Mouse (Mus musculus) megakaryocyte, embryonic 14.5 days (primary cell): ENCODE measurements at regions not wholly inside any gene's neighbourhood (a gene's known extent, or its start where the extent isn't known, plus 50 kb on each side); places are given as distances from the start of the nearest gene placed in this dataset.

Source experiments
- H3K27me3 ChIP-seq: replicated peaks from 2 replicates; pipeline ENCODE3; 2012; ENCODE audit warnings: inconsistent platforms
- H3K36me3 ChIP-seq: replicated peaks from 2 replicates; pipeline ENCODE3; 2012; ENCODE audit warnings: low read length, inconsistent platforms, mixed read lengths
- H3K4me1 ChIP-seq: 2 replicates; pipeline ENCODE4 v1.6.1; 2012; ENCODE audit warnings: inconsistent platforms
- H3K4me3 ChIP-seq: replicated peaks from 2 replicates; pipeline ENCODE3; 2012; ENCODE audit warnings: moderate library complexity, mild to moderate bottlenecking, inconsistent platforms
- H3K9me3 ChIP-seq: 2 replicates; pipeline ENCODE4 v1.6.1; 2012; ENCODE audit warnings: inconsistent platforms
- FLI1 ChIP-seq: IDR thresholded peaks from 2 replicates; pipeline ENCODE4 v1.6.1; 2012; ENCODE audit warnings: low read length, inconsistent platforms, mixed read lengths
- GATA1 ChIP-seq: IDR thresholded peaks from 3 replicates; pipeline ENCODE4 v1.6.1; 2012; ENCODE audit warnings: mixed read lengths, low read length, inconsistent platforms, borderline replicate concordance

DNA sequence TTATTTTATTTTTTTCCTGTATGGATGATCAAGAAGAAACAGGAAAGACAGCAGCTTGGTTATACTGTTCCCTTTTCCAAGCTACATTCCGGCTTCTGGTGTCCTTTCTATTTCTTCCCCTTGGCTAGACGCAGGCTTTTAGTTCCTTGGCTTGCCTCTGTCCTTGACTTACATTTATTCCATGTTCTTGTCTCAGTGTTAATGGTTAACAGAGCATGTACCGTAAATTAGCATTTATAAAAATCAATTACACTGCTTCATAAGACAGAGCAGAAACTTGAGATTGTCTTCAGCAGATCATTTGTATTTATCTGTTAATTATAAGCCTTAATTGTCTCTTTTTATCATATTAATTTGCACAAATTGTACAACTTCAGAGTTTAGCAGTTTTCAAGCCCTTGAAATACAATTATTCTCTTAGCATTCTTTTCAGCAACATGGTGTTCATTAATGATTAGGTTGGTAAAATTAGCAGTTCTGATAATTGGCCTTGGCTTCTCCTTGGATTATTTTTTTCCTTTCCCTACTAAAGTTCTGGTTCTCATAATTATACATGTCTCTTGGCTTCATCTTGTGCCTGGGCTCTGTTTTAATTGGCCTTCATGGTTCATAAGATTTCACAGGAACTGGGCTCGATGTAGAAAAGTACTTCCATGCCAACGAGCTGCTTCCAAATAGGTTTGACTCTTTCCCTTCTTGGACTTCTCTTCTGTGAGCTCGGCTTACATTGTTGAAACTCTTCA, 215.4 kb downstream of the Sptssa start:
- Histone ChIP-seq H3K4me1 (no peaks in the 10 kb centered on the region), H3K36me3 (no peaks in the 10 kb centered on the region), H3K27me3 (peaks cover 2% of the 10 kb centered on the region), H3K4me3 (no peak overlapping the region), H3K9me3 (no peaks in the 10 kb centered on the region)
- TF ChIP-seq GATA1 (no peak), FLI1 (no peak)

DNA sequence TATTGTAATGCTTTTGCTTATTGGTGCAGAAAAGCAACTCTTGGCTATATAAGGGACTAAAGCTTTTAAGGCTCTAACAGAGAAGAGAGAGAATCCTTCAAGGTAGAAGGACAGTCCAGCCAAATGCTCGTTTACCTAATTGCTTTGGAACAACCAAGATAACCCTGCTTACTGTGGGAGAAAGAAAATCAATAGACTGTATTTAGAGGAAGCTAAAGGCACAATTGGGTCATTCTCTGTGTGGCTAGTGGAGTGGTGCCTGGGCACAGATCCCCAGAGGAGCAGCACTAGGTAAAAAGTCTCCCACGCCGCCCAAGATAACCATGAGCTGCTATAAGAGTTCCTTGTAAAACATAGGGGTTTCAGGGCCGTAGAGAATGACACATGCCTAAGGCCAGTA, 217.6 kb downstream of the Sptssa start:
- H3K36me3 ChIP-seq = no peaks in the 10 kb centered on the region
- H3K4me3 ChIP-seq = no peak overlapping the region
- H3K9me3 ChIP-seq = no peaks in the 10 kb centered on the region
- no peak for TF ChIP-seq GATA1
- no peak for TF ChIP-seq FLI1
- peaks cover 2% of the 10 kb centered on the region for H3K27me3 ChIP-seq
- no peaks in the 10 kb centered on the region for H3K4me1 ChIP-seq

DNA sequence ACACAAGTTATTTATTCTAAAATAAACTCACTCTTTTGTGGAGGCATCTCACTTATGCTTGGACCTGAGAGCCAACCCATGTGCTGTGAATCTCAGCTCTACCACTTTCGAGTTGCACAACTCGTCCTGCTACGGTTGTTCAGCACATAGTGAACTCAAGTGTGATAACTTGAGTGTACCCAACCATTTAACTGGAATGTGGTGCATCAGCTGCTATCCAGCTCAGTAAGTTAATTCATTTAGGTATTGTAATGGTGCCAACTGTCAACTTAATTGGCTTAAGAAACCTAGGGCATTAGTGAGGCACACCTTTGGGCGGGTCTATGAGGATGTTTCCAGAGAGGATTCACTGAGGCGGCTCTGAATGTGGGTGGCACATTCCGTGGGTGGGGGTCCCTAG, 221.6 kb upstream of the Egln3 start:
- TF ChIP-seq GATA1 (no peak), FLI1 (no peak)
- H3K36me3 ChIP-seq = no peaks in the 10 kb centered on the region
- H3K4me3 ChIP-seq = no peak overlapping the region
- H3K9me3 ChIP-seq = peaks cover 10% of the 10 kb centered on the region
- no peaks in the 10 kb centered on the region for H3K27me3 ChIP-seq
- H3K4me1 ChIP-seq = no peaks in the 10 kb centered on the region

DNA sequence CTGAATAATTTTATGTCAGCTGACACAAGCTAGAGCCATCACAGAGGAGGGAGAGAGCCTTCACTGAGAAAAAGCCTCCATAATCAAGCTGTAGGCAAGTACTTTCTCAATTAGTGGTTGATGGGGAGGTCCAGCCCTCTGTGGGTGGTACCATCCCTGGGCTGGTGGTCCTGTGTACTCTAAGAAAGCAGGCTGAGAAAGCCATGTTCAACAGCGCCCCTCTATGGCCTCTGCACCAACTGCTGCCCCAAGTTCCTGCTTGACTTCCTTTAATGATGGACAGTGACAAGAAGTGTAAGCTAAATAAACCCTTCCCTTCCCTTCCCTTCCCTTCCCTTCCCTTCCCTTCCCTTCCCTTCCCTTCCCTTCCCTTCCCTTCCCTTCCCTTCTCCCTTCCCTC, 211.2 kb upstream of the Egln3 start:
- no peaks in the 10 kb centered on the region for H3K9me3 ChIP-seq
- H3K36me3 ChIP-seq = no peaks in the 10 kb centered on the region
- H3K27me3 ChIP-seq = no peaks in the 10 kb centered on the region
- no peak overlapping the region for H3K4me3 ChIP-seq
- TF ChIP-seq GATA1 = no peak
- TF ChIP-seq FLI1 = no peak
- H3K4me1 ChIP-seq = no peaks in the 10 kb centered on the region

DNA sequence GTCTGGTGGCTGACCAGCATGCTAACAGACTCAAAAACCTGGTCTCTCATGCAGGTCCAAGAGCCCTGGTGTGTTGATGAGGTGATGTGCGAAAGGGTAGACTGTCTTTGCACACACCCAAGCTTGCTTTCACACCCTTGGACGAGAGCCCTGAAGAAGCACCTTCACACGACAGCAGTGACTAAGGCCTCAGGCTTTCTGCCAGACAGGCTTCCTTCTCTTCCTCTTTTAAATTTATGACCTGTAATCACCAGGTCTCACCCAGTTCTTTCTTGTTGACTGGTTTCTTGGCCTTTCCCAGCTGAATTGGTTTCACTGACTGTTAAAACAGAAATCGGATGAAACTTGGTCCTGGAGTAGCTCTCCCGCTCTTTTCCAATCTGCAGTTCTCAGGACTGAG, 210.5 kb upstream of the Egln3 start:
- TF ChIP-seq FLI1 (no peak), GATA1 (no peak)
- H3K9me3 ChIP-seq = no peaks in the 10 kb centered on the region
- no peaks in the 10 kb centered on the region for H3K27me3 ChIP-seq
- no peaks in the 10 kb centered on the region for H3K36me3 ChIP-seq
- H3K4me1 ChIP-seq = no peaks in the 10 kb centered on the region
- H3K4me3 ChIP-seq = no peak overlapping the region

DNA sequence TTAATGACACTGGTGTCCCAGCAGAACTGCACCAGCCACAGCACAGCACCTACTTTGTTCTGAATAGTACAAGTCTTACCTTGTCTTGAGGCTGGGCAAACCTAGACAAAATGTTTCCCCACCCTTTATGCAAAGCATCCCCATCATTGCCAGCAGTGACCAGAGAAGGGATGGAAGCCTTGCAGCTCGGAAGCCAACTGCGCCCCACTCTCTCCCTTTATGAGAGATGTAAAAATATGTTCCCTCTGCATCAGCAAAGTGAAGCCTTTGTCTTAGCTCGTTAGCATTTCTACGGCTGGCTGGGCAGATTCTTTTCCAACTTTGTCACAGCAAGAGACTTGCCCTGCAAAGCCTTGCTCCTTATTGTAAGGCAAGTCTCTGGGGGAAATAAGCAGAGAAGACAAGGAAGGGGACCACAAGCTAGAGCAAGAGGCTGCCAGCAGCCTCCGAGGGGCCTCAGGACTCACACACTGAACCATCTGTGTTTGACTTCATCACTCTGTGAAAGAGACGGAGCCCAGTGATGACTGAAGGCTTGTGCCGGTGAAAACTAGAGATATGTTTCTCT, 206.5 kb upstream of the Egln3 start:
- H3K36me3 ChIP-seq = no peaks in the 10 kb centered on the region
- H3K4me1 ChIP-seq = no peaks in the 10 kb centered on the region
- no peaks in the 10 kb centered on the region for H3K27me3 ChIP-seq
- TF ChIP-seq FLI1 (no peak), GATA1 (no peak)
- no peaks in the 10 kb centered on the region for H3K9me3 ChIP-seq
- H3K4me3 ChIP-seq = no peak overlapping the region

DNA sequence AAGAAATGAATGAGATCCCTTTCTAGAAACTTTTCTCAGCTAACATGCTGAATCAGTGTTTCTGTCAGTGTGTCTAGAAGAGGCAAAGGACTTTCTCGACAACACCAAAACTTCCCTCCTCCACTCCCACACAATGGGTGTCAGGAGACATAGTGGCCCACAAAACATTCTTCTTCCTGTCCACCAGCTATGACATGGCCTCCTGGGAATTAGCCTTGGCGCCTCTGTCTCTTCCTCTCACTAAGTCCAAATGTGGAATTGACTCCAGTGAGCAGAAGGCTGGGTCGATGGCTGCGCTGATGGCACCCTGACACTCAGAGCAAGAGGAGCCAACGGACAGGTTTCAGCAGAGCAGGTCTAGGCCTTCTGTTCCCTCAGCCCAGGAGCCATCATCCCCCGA, 205.2 kb upstream of the Egln3 start:
- Histone ChIP-seq H3K36me3 (no peaks in the 10 kb centered on the region), H3K4me3 (no peak overlapping the region), H3K27me3 (no peaks in the 10 kb centered on the region), H3K9me3 (0 out of 2 replicates have a peak, but pooled peaks cover 1% of the 10 kb centered on the region), H3K4me1 (no peaks in the 10 kb centered on the region)
- TF ChIP-seq GATA1 = no peak
- TF ChIP-seq FLI1 = no peak

DNA sequence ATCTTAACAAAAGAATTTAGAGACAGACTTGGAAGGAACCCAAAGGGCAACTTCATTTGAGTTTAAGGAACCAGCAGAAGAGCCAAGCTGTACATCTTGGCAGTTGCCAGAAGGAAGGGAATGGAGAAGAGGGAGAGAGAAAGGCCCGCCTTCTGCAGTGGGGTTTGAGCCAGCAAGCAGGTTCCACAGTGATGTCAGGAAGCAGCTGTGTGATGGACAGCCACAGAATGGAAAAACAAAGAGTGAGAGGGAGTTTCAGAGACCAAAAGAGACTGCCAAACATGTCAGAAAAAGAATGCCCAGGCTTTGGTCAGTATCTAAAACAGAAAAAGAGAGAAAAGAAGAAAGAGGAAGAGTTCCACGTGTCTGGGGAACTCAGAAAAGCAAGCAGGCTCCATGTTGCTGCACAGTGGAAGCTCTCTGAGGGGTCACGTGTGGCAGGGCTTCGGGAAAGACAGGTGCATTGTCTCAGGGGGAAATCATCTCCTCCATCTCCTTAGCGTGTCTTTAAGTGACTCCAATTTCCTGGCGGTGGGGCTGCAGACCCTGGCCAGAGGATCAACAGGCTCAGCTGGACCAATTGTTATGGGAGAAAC, 203.7 kb upstream of the Egln3 start:
- TF ChIP-seq GATA1 = no peak
- TF ChIP-seq FLI1 = no peak
- Histone ChIP-seq H3K4me3 (no peak overlapping the region), H3K4me1 (no peaks in the 10 kb centered on the region), H3K36me3 (no peaks in the 10 kb centered on the region), H3K9me3 (peaks cover 8% of the 10 kb centered on the region; the same call in 1 of the 2 replicates), H3K27me3 (no peaks in the 10 kb centered on the region)

DNA sequence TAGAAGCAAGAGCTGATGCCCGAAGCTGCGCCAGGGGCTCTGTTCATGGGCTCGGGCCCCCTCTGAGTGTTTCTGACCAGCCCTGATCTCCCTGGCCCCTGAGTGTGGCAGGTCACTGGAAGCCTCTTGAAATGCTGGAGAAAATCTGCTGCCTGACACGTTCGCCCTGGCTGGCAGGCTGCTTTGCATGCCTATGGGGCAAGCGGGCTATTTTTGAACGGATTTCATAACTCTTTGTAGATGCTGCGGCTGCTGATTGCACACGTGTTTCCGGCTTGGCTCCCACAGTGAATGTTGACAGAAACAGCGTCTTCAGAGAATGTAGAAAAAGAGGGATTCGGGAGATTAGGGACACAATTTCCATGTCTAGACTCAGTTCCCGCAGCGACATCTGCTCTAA, 201.4 kb upstream of the Egln3 start:
- Histone ChIP-seq H3K36me3 (no peaks in the 10 kb centered on the region), H3K4me1 (no peaks in the 10 kb centered on the region), H3K27me3 (no peaks in the 10 kb centered on the region), H3K4me3 (no peak overlapping the region), H3K9me3 (peaks cover 8% of the 10 kb centered on the region)
- TF ChIP-seq FLI1 (no peak), GATA1 (no peak)

DNA sequence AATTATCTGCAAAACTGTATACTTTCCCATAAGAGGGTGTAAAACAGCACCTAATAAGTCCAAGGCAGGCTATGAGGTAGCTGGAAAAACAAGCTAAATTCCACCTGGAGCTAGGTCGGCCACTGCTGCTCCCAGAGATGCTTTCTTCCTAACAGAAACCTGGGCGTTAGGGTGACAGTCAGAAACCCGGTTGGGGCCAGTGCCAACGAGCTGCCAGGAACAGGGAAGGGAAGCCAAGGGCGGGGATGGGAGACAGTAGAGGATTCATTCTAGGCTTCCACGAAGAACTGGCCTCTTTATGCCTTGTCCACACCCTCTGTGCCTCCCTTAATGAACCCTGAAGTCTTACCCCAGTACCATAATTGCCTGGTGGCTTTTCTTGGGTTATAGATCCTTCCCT, 198.9 kb upstream of the Egln3 start:
- TF ChIP-seq GATA1 (no peak), FLI1 (no peak)
- peaks cover 8% of the 10 kb centered on the region for H3K9me3 ChIP-seq
- H3K36me3 ChIP-seq = no peaks in the 10 kb centered on the region
- H3K4me1 ChIP-seq = no peaks in the 10 kb centered on the region
- peaks cover 2% of the 10 kb centered on the region for H3K27me3 ChIP-seq
- no peak overlapping the region for H3K4me3 ChIP-seq

DNA sequence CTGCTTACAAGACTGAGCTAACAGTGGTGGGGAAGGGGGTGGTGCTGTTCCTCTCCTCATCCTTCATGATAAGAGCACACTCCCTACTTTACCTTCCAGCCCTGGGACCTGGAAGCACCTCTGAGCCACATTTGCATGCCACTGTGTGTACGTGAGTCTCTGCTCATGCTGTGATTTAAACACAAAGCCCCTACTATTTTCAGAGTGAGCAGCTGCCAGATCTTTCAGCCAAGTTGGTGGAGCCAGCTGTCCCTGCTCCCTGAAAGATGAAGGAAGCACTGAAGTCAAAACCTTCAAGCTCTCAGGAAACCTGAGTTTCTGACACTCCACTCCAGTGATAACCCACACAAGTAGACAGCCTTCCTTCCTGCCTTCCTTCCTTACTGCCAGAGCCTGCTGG, 198.0 kb upstream of the Egln3 start:
- Histone ChIP-seq H3K36me3 (no peaks in the 10 kb centered on the region), H3K4me3 (peak overlapping the region; percentile 10), H3K27me3 (peaks cover 2% of the 10 kb centered on the region), H3K4me1 (no peaks in the 10 kb centered on the region), H3K9me3 (peaks cover 8% of the 10 kb centered on the region)
- TF ChIP-seq FLI1 = no peak
- TF ChIP-seq GATA1 = no peak
